Mouse (Mus musculus) layer of hippocampus, adult 8-10 months (tissue): Measurements from ENCODE around the gene Arsb. TPM values are rescaled to one million over a fixed set of nuclear protein-coding genes. Genes with fewer than 3 reads are reported as not detected.
"Not testable (repeated sequence)": the region's sequence is repeated elsewhere in the genome, so short reads cannot be mapped to it uniquely, and the experiment has no call there.

ENCODE experiments used
- DNase-seq, 2 experiments: peaks; one replicate each; pipeline ENCODE4 v3.0.0; 2022; ENCODE audit warnings: low spot score in 2 of 2
- total RNA-seq, 4 experiments: library from RNA; stranded (reverse); gene quantifications; 2 replicates each; pipeline ENCODE4 v1.2.4; 2022

The Arsb gene
- total RNA-seq, 4 experiments from 2014 or later = 81.5 to 103 (median 92.5) TPM

DNA sequence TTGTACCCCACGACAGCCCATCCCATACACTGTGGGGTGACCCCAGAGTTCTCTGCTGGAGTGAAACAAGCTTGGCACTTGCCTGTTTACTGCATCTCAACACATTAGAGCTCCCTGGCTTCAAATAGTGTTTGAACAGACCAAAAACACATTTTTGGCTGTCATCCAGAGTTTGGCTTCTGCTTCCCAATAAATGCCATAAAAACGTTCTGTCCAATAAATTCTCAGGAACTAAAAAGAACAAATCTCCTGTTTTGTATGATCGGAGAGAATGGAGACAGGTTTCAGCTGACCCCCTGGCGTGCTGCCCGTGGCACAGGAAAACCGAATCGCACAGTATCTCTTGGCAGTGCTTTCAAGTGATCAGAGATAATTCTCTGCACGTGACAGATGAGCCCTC lies 16.2 kb downstream of the Arsb start:
- peak; percentile 56 to 67 for DNase-seq

GRCm38 (mm10) chr13:93792945-93793642 lies 21.7 kb downstream of the Arsb start:
- peak in 1 of 2 experiments; percentile 44 for DNase-seq

DNA sequence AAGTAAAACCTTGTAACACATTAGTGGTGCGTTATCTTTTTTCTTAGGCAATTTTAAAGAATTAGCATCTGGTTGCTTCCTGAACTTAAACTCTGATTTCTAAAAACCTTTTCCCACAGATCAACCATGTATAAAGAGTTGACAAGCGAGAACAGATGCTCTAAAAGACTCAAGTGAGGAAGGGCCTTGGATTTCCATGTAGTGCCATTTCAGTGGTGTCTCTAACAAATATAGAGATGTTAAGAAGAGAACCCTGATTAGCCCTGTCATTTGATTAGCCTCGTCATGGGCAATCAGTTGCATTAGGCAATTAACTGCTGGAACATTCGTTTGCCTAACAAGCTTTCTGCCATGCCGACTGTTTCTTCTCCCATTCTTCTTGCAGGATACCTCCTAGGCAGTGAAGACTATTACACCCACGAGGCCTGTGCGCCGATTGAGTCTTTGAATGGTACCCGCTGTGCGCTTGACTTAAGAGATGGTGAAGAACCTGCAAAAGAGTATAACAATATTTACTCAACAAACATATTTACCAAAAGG lies 22.3 kb downstream of the Arsb start:
- DNase-seq = no peak

GRCm38 (mm10) chr13:93797011-93797600 lies 25.7 kb downstream of the Arsb start:
- DNase-seq = no peak

DNA sequence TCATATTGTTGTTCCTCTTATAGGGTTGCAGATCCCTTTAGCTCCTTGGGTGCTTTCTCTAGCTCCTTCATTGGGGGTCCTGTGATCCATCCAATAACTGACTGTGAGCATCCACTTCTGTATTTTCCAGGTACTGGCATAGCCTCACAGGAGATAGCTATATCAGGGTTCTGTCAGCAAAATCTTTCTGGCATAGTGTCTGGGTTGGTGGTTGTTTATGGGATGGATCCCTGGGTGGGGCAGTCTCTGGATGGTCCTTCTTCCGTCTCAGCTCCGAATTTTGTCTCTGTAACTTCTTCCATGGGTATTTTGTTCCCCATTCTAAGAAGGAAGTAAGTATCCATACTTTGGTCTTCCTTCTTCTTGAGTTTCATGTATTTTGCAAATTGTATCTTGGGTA lies 38.9 kb downstream of the Arsb start:
- not testable (repeated sequence) for DNase-seq

DNA sequence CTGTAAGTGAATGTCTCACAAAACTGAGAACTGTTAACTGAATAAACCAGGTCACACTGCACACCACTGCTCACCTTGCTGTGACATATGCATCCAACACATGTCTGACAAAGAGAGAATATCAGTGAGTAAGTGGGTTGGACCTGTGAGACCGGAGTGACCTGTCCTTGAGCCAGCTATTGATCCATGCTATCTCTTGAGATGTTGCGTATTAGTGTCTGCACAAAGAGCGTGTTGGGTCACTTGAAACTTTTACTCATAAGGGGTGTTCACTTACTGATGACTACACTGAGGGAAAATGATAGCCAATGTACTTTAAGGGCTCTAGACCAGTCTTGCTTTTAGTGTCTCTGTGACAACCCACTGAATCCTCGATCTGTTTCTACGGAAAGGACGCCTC lies 42.7 kb downstream of the Arsb start:
- DNase-seq = no peak

- no peak for DNase-seq
Observed at GRCm38 (mm10) chr13:93814676-93815075, 43.2 kb downstream of the Arsb start.

DNA sequence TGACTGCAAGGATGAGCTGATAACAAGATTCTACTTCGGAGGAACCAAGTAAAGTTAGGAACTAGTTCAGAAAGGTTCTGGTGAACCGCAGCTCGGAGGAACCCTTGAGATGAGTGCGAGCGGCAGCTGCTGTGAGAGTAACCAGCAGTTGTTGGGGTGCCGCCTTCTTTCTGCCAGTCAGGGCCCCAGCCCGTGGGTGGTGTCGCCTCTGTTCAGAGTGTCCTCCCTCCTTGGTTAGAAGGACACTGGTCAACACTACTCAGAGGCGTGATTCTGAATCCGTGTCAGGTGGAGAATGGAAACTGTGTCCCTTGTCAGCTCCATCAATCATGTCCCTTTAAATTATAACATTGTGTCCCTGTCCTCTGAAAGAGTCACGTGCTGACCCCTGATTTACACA lies 43.7 kb downstream of the Arsb start:
- DNase-seq = no peak

- no peak for DNase-seq
Observed at GRCm38 (mm10) chr13:93816127-93816526, 44.7 kb downstream of the Arsb start.

DNA sequence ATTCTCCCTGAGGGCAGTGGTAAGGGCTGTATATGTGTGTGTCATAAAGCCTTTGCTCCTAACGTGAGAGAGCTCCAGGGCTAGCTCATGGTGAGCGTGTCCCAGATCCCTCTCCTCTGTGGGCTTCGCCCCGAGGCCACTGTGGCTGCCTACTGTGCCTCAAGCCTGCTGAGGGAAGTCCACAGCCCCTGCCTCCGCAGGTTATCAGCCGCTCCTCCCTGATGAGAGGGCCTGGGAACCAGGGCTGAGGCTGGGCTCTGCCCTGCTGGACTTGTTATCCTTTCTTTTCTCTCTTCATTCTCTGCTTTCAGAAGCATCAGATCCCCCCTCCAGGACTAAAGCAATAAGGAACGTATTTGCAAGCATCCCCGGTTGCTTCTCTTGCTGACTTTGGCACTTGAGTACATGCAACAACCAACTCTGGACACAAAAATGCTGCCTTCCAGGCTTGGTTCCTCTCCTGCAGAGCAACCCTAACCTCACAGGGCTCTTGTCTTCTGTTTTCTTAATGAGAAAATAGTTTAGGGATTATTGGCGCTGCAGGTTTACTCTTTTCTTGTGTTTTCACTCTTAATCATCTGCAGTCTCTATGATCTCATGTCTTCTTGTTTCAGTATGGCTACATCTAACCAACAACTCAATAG lies 45.4 kb downstream of the Arsb start:
- DNase-seq = no peak

DNA sequence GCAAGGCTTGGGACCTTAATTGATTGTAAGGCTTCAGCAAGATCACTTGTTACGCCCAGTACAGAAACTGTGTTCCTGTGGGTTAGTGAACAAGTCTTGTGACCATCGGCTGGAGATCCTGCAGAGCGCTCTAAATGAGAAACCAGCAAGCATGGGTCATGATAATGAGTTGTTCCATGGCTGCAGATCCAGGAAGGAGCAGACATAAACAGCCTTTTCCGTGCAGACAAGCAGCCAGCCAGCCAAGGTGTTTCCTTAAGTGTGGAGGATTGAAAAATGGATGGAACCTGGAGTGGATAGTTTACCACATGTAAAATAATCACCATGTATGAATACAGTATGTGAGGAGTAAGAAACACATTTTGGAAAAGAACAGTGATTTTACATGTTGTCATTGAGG lies 48.7 kb downstream of the Arsb start:
- no peak for DNase-seq

- no peak for DNase-seq
Observed at GRCm38 (mm10) chr13:93822001-93822400, 50.6 kb downstream of the Arsb start.

DNA sequence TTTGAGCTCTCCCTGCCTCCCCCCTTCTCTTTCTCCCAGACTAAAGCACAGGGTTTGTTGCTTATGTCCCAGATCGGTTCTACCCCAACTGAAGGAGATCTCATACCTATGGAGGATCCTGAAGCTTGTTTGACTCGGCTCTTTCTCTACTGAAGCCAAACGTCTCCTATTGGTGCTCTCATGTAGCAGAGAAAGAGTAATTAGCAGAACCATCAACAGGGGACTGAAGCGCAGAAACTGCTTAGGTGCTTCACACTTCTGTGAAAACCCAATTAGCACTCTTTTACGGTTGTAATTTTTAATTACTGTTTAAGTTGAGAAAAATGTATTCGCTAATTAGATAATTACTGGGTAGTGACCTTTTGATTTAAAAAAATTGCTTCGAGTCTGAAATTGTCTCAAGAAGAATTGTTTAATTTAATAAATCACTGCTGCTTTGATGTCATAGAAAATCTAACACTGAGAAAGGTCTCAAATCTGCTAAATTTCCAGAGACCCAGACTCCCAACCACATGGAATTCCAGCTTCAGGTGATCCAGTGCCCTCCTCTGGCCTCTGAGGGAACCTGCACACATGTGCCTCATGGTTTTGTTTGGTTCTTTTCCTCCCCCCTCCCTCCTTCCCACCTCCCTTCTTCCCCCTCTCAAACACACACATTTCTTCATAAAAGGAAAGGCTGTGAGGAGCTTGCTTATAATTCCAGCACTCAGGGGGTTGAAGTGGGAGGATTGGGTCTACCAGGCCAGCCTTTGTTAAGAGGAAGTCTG lies 54.5 kb downstream of the Arsb start:
- DNase-seq = no peak

GRCm38 (mm10) chr13:93827745-93828144 lies 56.3 kb downstream of the Arsb start:
- DNase-seq = no peak

DNA sequence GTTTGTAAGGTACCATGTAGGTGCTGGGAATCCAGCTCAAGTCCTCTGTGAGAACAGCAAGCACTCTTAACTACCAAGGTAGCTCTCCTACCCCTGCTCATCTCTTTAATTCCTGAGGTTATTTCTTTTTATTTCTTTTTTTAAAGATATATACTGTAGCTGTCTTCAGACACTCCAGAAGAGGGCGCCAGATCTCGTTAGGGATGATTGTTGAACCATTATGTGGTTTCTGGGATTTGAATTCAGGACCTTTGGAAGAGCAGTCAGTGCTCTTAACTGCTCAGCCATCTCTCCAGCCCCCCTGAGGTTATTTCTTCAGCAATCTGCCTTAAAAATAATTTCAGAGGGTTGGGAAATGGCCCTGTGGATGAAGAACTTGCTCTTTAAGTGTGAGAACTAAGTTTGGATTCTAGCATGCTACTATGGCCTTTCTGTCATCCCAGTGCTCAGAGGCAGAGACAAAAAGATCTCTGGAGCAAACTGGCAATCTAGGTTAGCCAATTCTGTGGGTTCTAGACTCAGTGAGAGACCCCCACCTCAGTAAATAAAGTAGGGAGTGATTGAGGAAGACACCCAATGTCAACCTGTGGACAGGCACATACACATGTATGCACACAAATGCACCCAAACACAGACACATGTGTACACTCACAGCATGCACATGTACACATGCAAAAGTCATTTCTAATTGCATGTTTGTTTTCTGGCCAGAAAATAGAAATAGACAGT lies 58.3 kb downstream of the Arsb start:
- DNase-seq = no peak

DNA sequence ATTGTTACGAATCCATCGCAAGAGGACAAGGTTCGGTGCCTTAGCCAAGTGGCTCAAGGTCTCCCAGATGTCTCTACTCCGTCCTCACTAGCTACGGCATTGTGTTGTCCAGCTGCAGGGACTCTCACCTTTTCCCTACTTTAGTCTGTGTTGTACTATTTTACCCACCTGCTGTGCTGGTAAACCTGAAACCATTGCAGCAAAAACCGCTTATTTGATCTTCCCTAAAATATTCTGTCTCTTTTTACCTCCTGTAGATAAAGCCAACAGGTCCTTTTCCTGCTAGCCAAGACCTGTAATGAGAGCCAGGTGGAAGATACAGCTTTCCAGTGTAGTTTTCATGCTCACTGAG lies 58.8 kb downstream of the Arsb start:
- DNase-seq = no peak

DNA sequence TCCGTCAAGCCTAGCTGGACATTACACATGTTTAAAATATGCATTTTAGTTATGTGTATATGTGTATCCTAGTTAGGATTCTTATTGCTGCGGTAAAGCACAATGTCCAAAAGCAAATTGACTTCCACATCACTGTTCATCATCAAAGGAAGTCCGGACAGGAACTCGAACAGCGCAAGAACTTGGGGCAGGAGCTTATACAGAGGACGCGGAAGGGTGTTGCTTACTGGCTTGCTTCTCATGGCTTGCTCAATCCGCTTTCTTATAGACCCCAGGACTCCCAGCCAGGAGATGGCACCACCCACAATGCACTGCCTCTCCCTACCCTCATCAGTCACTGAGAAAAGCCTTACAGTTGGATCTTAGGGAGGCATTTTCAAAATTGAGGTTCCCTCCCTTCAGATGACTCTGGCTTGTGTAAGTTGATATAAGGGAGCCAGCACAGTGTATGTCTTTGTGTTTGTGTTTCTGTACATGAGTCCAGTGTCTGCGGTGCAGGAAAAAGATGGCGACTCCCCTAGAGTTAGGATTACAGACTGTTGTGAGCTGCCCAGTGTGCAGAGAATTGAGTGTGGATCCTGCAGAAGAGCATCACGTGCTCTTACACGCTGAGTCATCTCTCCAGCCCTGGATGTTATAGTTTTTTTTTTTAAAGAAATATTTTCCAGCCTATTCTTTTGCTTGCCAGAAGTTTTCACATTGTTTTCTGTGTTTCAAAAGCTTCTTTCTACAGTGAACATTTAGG lies 66.2 kb downstream of the Arsb start:
- no peak for DNase-seq

DNA sequence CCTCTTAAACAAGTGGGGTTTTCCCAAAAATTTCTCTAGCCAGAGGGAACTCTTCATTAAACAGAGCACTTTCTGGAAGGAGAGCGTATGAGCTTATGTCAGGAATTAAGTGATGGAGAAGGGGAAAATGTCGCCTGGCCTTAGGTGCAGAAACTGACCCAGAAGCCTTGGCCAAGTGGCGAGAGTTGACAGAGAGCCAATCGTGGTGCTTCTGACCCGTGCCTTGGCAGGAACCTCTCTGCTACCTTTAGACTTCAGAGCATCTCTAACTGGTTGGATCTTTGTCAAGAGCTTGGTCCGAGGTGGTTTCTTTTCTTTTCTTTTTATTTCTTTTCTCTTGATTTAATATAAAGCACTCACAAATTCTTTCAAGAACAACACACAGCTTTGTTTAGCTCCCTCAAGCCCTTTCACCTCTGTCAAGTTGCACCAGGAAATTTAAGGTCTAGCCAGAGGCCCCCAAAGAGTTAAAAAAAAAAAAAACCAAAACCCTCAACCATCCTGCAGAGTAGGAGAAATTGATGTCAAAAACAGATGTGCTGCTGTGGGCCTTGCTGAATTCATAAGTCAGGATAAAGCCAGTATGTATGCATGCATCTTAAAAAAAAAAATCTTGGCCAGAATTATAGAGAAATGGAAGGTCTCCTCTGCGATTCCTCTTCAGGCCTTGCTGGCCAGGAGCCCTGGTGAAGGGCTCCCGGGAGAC lies 67.2 kb downstream of the Arsb start:
- DNase-seq = no peak

GRCm38 (mm10) chr13:93839137-93839630 lies 67.8 kb downstream of the Arsb start:
- peak in 1 of 2 experiments; percentile 20 for DNase-seq

- no peak for DNase-seq
Observed at GRCm38 (mm10) chr13:93839721-93840120, 68.3 kb downstream of the Arsb start.
